Mouse (Mus musculus) neural tube, embryonic 12.5 days (tissue): ENCODE data around the gene Sugp1. TPM values are rescaled to one million over a fixed set of nuclear protein-coding genes. Genes with fewer than 3 reads are reported as not detected.
A peak's percentile ranks its signal among the peaks of the same experiment; 100 is the strongest.

Source experiments
- ATAC-seq: fragments of 200-750 bp; cut with Nextera tagmentation; 2 replicates; pipeline ENCODE4 v1.8.0; 2017; ENCODE audit warnings: low read depth, mild to moderate bottlenecking, moderate TSS enrichment, moderate library complexity; ENCODE audit not compliant: low FRiP score
- H3K27ac ChIP-seq: fragments of 300-500 bp; sonication (generic); 2 replicates; pipeline ENCODE4 v1.5.1; 2016
- H3K27me3 ChIP-seq: fragments of 300-500 bp; sonication (generic); replicated peaks from 2 replicates; pipeline ENCODE4 v1.6.1; 2016; ENCODE audit warnings: mild to moderate bottlenecking
- H3K36me3 ChIP-seq: fragments of 300-500 bp; sonication (generic); 2 replicates; pipeline ENCODE4 v1.6.1; 2016; ENCODE audit warnings: mild to moderate bottlenecking
- H3K4me1 ChIP-seq: fragments of 300-500 bp; sonication (generic); 2 replicates; pipeline ENCODE4 v1.6.1; 2016
- H3K4me2 ChIP-seq: fragments of 300-500 bp; sonication (generic); replicated peaks from 2 replicates; pipeline ENCODE4 v1.6.1; 2016; ENCODE audit warnings: mild to moderate bottlenecking
- H3K4me3 ChIP-seq: fragments of 300-500 bp; sonication (generic); 2 replicates; pipeline ENCODE4 v1.5.1; 2016
- H3K9ac ChIP-seq: fragments of 300-500 bp; sonication (generic); 2 replicates; pipeline ENCODE4 v1.6.1; 2016; ENCODE audit warnings: mild to moderate bottlenecking
- H3K9me3 ChIP-seq: fragments of 300-500 bp; sonication (generic); 2 replicates; pipeline ENCODE4 v1.6.1; 2016; ENCODE audit warnings: mild to moderate bottlenecking
- WGBS: fragments of 180-500 bp; shearing (Covaris S2); methylation state at CpG from one replicate; pipeline ENCODE4 v1.1.7; 2016; 5-methylcytosine and 5-hydroxymethylcytosine counted together
- polyA plus RNA-seq: library from polyadenylated mRNA; unstranded; fragments of >200 nt; fragmentation: Nextera tagmentation; extraction: Ambion mirVana; gene quantifications from 2 replicates; pipeline ENCODE4 v1.2.1, GENCODE M21; 2016

Gene Sugp1
- polyA plus RNA-seq, 1 experiment from 2014 or later = 56.4 TPM

DNA sequence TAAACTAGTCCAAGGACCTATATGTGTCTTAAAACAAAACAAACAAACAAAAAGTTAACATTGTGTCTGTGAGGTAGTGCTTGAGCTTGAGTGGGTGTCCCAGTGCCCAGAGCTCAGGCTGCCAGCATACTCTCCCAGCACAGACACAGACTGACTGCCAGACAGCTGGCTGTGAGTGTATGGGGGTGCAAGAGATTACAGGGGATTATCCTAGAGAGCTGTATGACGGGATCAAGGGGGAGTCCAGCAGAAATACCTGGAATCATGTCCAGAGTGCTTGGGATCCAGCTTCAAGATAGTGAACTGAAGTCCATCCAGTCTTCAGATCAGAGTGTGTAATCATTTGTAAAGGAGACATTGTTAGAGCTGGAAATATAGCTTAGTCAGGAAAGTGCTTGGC is 15.1 kb downstream of the Sugp1 start:
- Histone ChIP-seq H3K4me2 (no peak overlapping the region), H3K9ac (no peak overlapping the region), H3K27ac (no peak overlapping the region), H3K9me3 (no peaks in the 10 kb centered on the region), H3K27me3 (no peaks in the 10 kb centered on the region), H3K4me1 (no peaks in the 10 kb centered on the region), H3K36me3 (peaks cover 92% of the 10 kb centered on the region), H3K4me3 (no peak overlapping the region)
- no peak for ATAC-seq
- 90% methylated on average over 1 of the region's 1 CpGs for WGBS

DNA sequence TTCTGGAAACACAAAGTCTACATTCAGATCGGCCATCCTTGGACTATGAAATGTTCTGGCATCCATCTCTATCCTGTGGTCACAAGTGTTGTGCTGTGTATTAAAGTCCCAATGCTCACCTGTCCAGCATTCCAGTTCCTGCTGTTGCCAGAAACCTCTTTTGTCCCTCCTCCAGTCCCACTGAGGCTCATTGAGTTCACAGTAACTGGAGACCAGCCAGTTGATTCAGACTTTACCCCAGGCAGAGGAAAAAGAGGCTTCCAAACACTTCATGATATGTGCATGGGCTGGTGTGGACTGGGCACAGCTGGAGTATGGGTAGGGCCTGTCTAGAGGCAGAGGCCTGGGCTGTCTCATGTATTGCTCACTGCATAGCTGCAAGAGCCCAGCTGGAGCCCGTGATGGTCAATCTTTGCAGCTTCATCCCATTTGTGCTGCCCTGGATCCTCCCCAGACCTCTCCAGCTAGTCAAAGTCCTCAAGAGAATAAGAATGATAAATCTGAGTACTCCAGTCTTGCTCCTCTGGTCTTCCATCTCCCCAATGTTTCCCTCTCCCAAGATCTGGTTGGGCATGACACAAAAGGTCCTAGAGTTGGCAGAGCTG is 29.3 kb downstream of the Sugp1 start:
- H3K27me3 ChIP-seq = no peaks in the 10 kb centered on the region
- H3K4me3 ChIP-seq = no peak overlapping the region
- no peak overlapping the region for H3K27ac ChIP-seq
- no peak overlapping the region for H3K4me2 ChIP-seq
- no peak for ATAC-seq
- no peaks in the 10 kb centered on the region for H3K9me3 ChIP-seq
- H3K4me1 ChIP-seq = no peaks in the 10 kb centered on the region
- H3K9ac ChIP-seq = no peak overlapping the region
- peaks cover 52% of the 10 kb centered on the region for H3K36me3 ChIP-seq
- WGBS = 89% methylated on average over 2 of the region's 2 CpGs

DNA sequence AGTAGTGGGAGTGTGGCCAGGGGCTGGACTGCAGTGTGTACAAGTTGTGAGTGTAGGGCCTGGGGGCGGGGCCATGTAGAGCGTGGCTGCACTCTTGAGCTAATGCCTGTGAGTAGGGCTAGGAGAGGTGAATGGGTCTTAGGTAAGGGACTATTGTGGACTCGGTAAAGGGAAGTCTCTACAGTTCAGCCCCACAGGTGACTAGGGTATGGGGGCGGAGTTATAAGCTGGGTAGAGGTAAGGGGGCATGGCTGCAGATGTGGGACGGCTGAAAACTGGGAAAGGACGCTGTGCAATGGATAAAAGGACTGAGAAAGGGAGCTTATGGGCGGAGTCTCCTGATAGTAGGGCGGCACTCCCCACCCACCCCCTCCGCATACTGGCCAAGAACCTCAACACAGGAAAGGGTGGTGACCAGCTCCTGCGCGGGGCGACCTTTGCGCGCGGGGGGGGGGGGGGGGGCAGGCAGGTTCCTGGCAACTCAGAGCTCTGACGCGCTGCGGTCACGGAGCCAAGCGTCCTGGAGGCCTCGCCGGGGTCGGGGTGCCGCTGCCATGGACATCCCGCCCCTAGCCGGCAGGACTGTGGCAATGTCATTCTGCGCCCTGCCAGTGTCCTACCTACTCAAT is 29.9 kb downstream of the Sugp1 start, which contains the start of gene Tm6sf2:
Gene Tm6sf2 (plus strand): TSS at position 484 of the 629 bp plus-strand sequence.
- Histone ChIP-seq H3K27me3 (no peaks in the 10 kb centered on the region), H3K4me1 (no peaks in the 10 kb centered on the region), H3K9me3 (no peaks in the 10 kb centered on the region), H3K9ac (no peak within 1 kb of the TSS), H3K36me3 (peaks cover 48% of the 10 kb centered on the region), H3K4me2 (peak within 1 kb of the TSS; percentile 25; the same call in 1 of the 2 replicates), H3K27ac (no peak within 1 kb of the TSS), H3K4me3 (no peak within 1 kb of the TSS)
- no peak for ATAC-seq
- 16% methylated on average over 21 of the region's 27 CpGs for WGBS

DNA sequence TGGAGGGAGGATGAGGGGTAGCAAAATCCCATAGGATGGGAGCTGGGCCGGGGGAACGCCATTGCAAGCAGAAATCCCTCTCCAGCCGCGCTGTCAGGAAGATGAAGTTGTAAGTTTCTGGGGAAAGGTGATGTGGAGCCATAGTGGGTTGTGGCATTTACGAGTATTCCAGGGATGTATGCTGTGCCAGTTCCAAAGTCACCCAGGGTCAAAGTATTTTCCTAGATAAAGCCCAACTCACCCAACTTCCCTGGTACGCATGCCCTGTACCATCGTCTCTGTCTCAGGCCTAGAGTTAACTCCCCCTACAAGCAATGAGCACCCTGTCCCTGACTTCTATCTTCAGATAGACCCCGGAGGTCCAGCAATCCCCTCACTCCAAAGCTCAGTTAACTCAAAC is 30.5 kb downstream of the Sugp1 start:
- H3K9me3 ChIP-seq = no peaks in the 10 kb centered on the region
- H3K9ac ChIP-seq = no peak overlapping the region
- H3K4me3 ChIP-seq = no peak overlapping the region
- H3K27ac ChIP-seq = no peak overlapping the region
- ATAC-seq = no peak
- WGBS = 63% methylated on average over 8 of the region's 8 CpGs
- 0 out of 2 replicates have a peak overlapping the region, but pooled peaks have one; percentile 25 for H3K4me2 ChIP-seq
- H3K4me1 ChIP-seq = no peaks in the 10 kb centered on the region
- H3K27me3 ChIP-seq = no peaks in the 10 kb centered on the region
- H3K36me3 ChIP-seq = peaks cover 42% of the 10 kb centered on the region

GRCm38 (mm10) chr8:70073682-70074081 is 31.1 kb downstream of the Sugp1 start:
- no peak overlapping the region for H3K4me2 ChIP-seq
- H3K9me3 ChIP-seq = no peaks in the 10 kb centered on the region
- H3K4me1 ChIP-seq = no peaks in the 10 kb centered on the region
- H3K36me3 ChIP-seq = peaks cover 36% of the 10 kb centered on the region
- H3K27ac ChIP-seq = no peak overlapping the region
- no peak for ATAC-seq
- no peaks in the 10 kb centered on the region for H3K27me3 ChIP-seq
- no peak overlapping the region for H3K4me3 ChIP-seq
- no peak overlapping the region for H3K9ac ChIP-seq
- 87% methylated on average over 1 of the region's 1 CpGs for WGBS

GRCm38 (mm10) chr8:70081976-70082375 is 39.4 kb downstream of the Sugp1 start:
- no peak for ATAC-seq
- Histone ChIP-seq H3K4me1 (peaks cover 18% of the 10 kb centered on the region), H3K4me2 (no peak overlapping the region), H3K9me3 (no peaks in the 10 kb centered on the region), H3K27ac (no peak overlapping the region), H3K36me3 (no peaks in the 10 kb centered on the region), H3K4me3 (no peak overlapping the region), H3K9ac (no peak overlapping the region), H3K27me3 (peaks cover 56% of the 10 kb centered on the region)
- 95% methylated on average over 2 of the region's 2 CpGs for WGBS

DNA sequence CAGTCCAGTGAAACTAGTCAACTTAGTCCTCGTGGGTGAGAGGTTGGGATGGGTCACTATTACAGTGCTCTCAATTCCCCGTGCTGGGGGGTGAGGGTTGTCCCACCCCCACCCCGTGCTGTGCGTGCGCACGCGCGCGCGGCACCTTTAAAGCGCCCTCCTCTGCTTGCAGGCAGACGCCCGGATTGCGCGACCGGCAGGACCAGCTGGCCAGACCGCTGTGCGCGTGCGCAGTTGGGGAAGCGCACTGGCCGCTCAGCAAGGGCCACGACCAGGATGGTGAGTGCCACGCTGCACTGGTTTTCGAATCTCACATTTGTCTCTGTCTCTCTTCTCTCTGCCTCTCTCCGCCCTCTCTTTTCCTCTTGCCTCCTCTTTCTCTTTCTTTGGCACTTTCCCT is 40.7 kb downstream of the Sugp1 start, which contains the start of gene Hapln4:
Gene Hapln4 (plus strand): TSS at position 173 of the 400 bp plus-strand sequence.
- peak within 1 kb of the TSS; percentile 69 for H3K4me2 ChIP-seq
- under 1% methylated on average over 26 of the region's 26 CpGs for WGBS
- ATAC-seq = no peak

DNA sequence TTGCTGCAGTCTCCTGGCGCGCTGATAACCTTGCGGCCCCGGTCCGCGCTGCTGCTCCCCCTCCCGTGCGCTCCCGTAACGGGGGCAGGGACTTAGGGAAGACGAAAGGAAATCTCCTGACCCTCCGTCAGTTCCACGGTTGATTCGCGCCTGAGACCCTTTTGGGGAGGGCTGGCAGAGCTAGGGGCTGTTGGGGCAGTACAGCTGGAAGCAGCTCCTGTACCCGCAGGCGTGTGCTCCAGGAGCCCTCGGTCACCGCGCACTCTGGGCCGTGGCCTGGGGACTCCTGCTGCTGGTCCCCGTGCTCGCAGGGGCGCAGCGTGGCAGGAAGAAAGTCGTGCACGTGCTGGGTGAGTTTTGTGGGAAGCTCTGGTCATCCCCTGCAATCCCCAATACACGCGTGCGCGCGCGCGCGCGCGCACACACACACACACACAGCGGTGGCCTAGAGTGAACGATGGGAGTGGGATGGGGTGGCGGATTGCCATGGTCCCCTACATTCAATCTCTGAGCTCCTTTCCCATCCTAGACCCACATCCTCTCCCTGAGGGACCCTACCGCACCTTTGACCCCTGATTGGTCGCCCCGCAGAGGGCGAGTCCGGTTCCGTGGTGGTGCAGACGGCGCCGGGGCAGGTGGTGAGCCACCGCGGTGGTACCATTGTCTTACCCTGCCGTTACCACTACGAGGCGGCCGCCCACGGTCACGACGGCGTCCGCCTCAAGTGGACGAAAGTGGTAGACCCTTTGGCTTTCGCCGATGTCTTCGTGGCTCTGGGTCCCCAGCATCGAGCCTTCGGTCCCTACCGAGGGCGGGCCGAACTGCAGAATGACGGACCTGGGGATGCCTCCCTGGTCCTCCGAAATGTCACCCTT is 41.8 kb downstream of the Sugp1 start:
- no peaks in the 10 kb centered on the region for H3K9me3 ChIP-seq
- WGBS = 1% methylated on average over 70 of the region's 71 CpGs
- peaks cover 80% of the 10 kb centered on the region for H3K27me3 ChIP-seq
- no peaks in the 10 kb centered on the region for H3K36me3 ChIP-seq
- H3K27ac ChIP-seq = no peak overlapping the region
- ATAC-seq = 0 out of 2 replicates have a peak, but pooled peaks have one; percentile 14
- peaks cover 30% of the 10 kb centered on the region for H3K4me1 ChIP-seq
- H3K4me3 ChIP-seq = peak overlapping the region; percentile 37
- peak overlapping the region; percentile 29; the same call in 1 of the 2 replicates for H3K9ac ChIP-seq
- H3K4me2 ChIP-seq = peak overlapping the region; percentile 69

More for the DNA sequence above, 40.7 kb downstream of the Sugp1 start, which contains the start of gene Hapln4:
- no peaks in the 10 kb centered on the region for H3K9me3 ChIP-seq
- H3K4me3 ChIP-seq = peak within 1 kb of the TSS; percentile 37
- H3K9ac ChIP-seq = peak within 1 kb of the TSS; percentile 29; the same call in 1 of the 2 replicates
- peaks cover 26% of the 10 kb centered on the region for H3K4me1 ChIP-seq
- H3K27me3 ChIP-seq = peaks cover 69% of the 10 kb centered on the region
- H3K36me3 ChIP-seq = no peaks in the 10 kb centered on the region
- H3K27ac ChIP-seq = no peak within 1 kb of the TSS

- ATAC-seq = no peak
- H3K27me3 ChIP-seq = peaks cover 90% of the 10 kb centered on the region
- no peaks in the 10 kb centered on the region for H3K9me3 ChIP-seq
- H3K9ac ChIP-seq = no peak overlapping the region
- peaks cover 39% of the 10 kb centered on the region for H3K4me1 ChIP-seq
- H3K4me2 ChIP-seq = no peak overlapping the region
- no peak overlapping the region for H3K4me3 ChIP-seq
- H3K36me3 ChIP-seq = no peaks in the 10 kb centered on the region
- 35% methylated on average over 1 of the region's 1 CpGs for WGBS
- H3K27ac ChIP-seq = no peak overlapping the region
Measured at GRCm38 (mm10) chr8:70086151-70086550, 43.5 kb downstream of the Sugp1 start.

DNA sequence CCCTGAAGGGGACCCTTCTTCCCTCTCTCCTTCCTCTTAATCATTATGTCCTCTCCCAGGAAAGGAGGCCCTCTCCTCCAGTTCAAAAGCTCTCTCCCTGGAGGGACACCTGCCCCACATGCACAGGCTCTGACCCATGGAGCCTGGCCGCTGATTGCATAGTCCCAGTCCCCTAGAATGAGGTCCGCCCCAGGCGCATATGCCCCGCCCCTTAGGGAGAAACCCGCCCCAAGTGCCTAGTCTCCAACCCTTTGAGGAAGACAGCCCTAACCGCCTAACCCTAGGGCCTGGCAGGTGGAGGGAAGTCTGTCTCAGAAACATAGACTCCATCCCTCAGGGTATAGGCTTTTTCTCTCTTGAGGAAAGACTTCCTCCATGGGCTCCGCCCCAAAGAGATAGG is 44.6 kb downstream of the Sugp1 start:
- H3K36me3 ChIP-seq = no peaks in the 10 kb centered on the region
- H3K4me1 ChIP-seq = peaks cover 39% of the 10 kb centered on the region
- peaks cover 82% of the 10 kb centered on the region for H3K27me3 ChIP-seq
- H3K4me2 ChIP-seq = no peak overlapping the region
- H3K9ac ChIP-seq = no peak overlapping the region
- WGBS = 7% methylated on average over 7 of the region's 7 CpGs
- no peak overlapping the region for H3K27ac ChIP-seq
- no peak overlapping the region for H3K4me3 ChIP-seq
- ATAC-seq = no peak
- no peaks in the 10 kb centered on the region for H3K9me3 ChIP-seq

DNA sequence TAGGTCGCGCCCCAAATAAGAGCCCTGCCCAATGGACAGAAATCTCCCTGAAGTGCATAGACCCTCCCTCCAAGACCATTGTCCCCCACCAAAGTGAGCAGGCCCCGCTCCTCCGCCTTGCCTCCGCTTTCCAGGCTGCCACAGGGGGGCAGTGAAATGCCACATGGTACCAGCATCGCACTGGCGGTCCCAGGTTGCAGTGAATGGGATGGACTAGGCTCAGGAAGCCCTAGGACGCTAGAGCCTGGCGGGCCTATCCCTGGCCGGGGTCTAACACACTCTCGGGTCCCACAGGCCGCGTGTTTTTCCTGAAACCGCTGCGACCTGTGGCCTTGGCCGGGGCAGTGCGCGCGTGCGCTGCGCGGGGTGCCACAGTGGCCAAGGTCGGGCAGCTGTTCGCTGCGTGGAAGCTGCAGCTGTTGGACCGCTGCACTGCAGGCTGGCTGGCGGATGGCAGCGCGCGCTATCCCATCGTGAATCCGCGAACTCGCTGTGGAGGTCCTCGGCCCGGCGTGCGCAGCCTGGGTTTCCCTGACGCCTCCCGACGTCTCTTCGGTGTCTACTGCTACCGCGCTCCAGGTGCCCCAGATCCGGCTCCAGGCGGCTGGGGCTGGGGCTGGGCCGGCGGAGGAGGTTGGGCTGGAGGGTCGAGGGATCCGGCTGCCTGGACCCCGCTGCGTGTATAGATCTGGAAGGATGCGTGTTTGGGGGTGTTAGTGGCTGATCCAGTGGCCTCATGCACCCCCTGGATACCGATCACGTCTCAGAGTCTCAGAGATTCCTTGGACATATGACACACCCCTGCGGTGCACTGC is 45.4 kb downstream of the Sugp1 start:
- H3K27me3 ChIP-seq = peaks cover 74% of the 10 kb centered on the region
- no peak overlapping the region for H3K27ac ChIP-seq
- H3K4me1 ChIP-seq = peaks cover 39% of the 10 kb centered on the region
- 4% methylated on average over 56 of the region's 56 CpGs for WGBS
- H3K9me3 ChIP-seq = no peaks in the 10 kb centered on the region
- peak overlapping the region; percentile 64 for H3K4me2 ChIP-seq
- no peaks in the 10 kb centered on the region for H3K36me3 ChIP-seq
- peak; percentile 54; the same call in 1 of the 2 replicates for ATAC-seq
- H3K9ac ChIP-seq = peak overlapping the region; percentile 13
- H3K4me3 ChIP-seq = peak overlapping the region; percentile 28
